Mouse (Mus musculus): ENCODE measurements around the gene Scgn.

- TF ChIP-seq POLR2A (IDR thresholded peaks at IDR 0.05; ENCODE audit: low read depth, low read length), result no peak
- TF ChIP-seq CTCF (IDR thresholded peaks at IDR 0.05; ENCODE audit: extremely low read depth, insufficient read length, insufficient replicate concordance, low read depth, low read length), result no peak
Observed at GRCm38 (mm10) chr13:23933421-23934210, 57.4 kb downstream of the Scgn start, which contains the start of gene Hist1h2ba.

Measured in small intestine, adult 2 months (tissue).